Mouse (Mus musculus) bone marrow, adult 2 months (tissue): ENCODE data around the gene Sgk1.

ENCODE experiments used
- CTCF ChIP-seq: fragments of 200-500 bp; IDR thresholded peaks from 2 replicates; pipeline ENCODE4 v1.5.1; 2011; ENCODE audit warnings: low read length, control low read depth; ENCODE audit not compliant: control insufficient read depth, insufficient read depth
- POLR2A ChIP-seq: fragments of 200-500 bp; IDR thresholded peaks from 2 replicates; pipeline ENCODE4 v1.6.1; 2011; ENCODE audit warnings: low read depth, mild to moderate bottlenecking, control low read depth, low read length, borderline replicate concordance; ENCODE audit not compliant: control insufficient read depth

- no peak for TF ChIP-seq POLR2A
- TF ChIP-seq CTCF, result no peak
Observed at GRCm38 (mm10) chr10:21847931-21848670, 33.9 kb upstream of the Sgk1 start.
